Mouse (Mus musculus): Measurements from ENCODE around the gene B3galt4. TPM values are rescaled to one million over a fixed set of nuclear protein-coding genes. Genes with fewer than 3 reads are reported as not detected.

The B3galt4 gene
- total and polyA plus RNA-seq, 2 experiments from 2014 or later = 0.53 to 6.1 TPM

DNA sequence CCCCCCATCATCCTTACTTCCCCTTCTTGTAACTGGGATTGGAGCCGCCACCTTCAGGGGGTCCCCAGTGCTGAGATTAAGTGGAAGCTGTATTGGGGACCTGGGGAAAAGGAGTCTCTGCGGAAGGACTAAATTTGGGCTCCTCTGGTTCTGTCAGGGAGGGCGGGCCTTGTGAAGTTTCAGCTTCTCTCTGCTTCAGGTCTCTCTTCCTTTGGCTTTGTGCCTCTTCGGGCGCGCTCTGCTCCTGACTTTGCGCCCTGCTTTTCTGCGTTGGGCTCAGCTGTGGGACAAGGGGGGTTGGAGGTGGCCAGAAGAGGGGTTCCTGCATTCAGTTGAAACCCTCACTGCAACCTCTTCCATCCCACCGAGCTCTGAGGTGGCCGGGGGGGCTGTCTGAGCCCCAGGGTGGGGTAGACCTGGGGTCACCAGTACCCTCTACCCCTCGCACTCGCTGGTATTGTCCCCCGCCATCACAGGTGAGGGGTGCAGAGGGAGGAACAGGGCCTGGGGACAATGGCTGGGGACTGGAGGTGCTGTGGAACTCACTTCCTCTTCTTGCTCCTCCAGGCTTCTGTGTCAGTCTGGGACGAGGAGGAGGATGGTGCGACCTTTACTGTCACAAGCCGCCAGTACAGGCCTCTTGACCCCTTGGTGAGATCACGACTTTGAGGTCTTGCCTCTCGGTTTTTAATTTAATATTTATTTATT lies 20.0 kb downstream of the B3galt4 start:
- H3K27me3 ChIP-seq (ENCODE audit: control insufficient read depth, insufficient read depth, low read length) = no peaks in the 10 kb centered on the region
- H3K4me3 ChIP-seq (ENCODE audit: low read depth, low read length) = peak overlapping the region; percentile 91
- H3K4me2 ChIP-seq (ENCODE audit: low read depth, low read length) = peak overlapping the region; percentile 98
- TF ChIP-seq EP300 (IDR thresholded peaks at IDR 0.05; ENCODE audit: low read depth) (no peak), CTCF (IDR thresholded peaks at IDR 0.05; ENCODE audit: low read depth) (no peak)
- DNase-seq (ENCODE audit: low spot score) (peak; percentile 4), ATAC-seq (ENCODE audit: insufficient read depth, low read depth) (no peak)
- H3K9me3 ChIP-seq (replicated peaks; ENCODE audit: control insufficient read depth, low read length) = no peaks in the 10 kb centered on the region
- H3K27ac ChIP-seq (ENCODE audit: low read depth) = no peak overlapping the region
- 52% methylated on average over 18 of the region's 18 CpGs for WGBS
- H3K9ac ChIP-seq (replicated peaks; ENCODE audit: low read depth, low read length) = peak overlapping the region; percentile 91
- peaks cover 6% of the 10 kb centered on the region; the same call in 1 of the 2 replicates for H3K4me1 ChIP-seq (ENCODE audit: control insufficient read depth, insufficient read depth)
- peaks cover 49% of the 10 kb centered on the region for H3K36me3 ChIP-seq (replicated peaks; ENCODE audit: control insufficient read depth, insufficient read depth, low read length)

- ATAC-seq (ENCODE audit: insufficient read depth, low read depth) = no peak
- H3K9ac ChIP-seq (replicated peaks; ENCODE audit: low read depth, low read length) = peak overlapping the region; percentile 91
Observed at GRCm38 (mm10) chr17:33930280-33931158, 20.8 kb downstream of the B3galt4 start.

GRCm38 (mm10) chr17:33929371-33930279 lies 21.7 kb downstream of the B3galt4 start, which contains the start of gene Rgl2:
Rgl2 (plus strand) TSS chr17:33929543.
- Histone ChIP-seq H3K4me2 (ENCODE audit: low read depth, low read length) (peak within 1 kb of the TSS; percentile 98), H3K27me3 (ENCODE audit: control insufficient read depth, insufficient read depth, low read length) (no peaks in the 10 kb centered on the region), H3K36me3 (replicated peaks; ENCODE audit: control insufficient read depth, insufficient read depth, low read length) (peaks cover 39% of the 10 kb centered on the region), H3K27ac (ENCODE audit: low read depth) (peak within 1 kb of the TSS; percentile 95), H3K9ac (replicated peaks; ENCODE audit: low read depth, low read length) (peak within 1 kb of the TSS; percentile 91), H3K4me3 (ENCODE audit: low read depth, low read length) (peak within 1 kb of the TSS; percentile 91), H3K4me1 (ENCODE audit: control insufficient read depth, insufficient read depth) (peaks cover 6% of the 10 kb centered on the region; the same call in 1 of the 2 replicates), H3K9me3 (replicated peaks; ENCODE audit: control insufficient read depth, low read length) (no peaks in the 10 kb centered on the region)
- DNase-seq (ENCODE audit: low spot score) (peak; percentile 86), ATAC-seq (ENCODE audit: insufficient read depth, low read depth) (peak; percentile 87)
- under 1% methylated on average over 68 of the region's 80 CpGs for WGBS
- peak; percentile 55; the same call in 1 of the 2 replicates for TF ChIP-seq EP300 (IDR thresholded peaks at IDR 0.05; ENCODE audit: low read depth)
- peak; percentile 15; the same call in 1 of the 2 replicates for TF ChIP-seq CTCF (IDR thresholded peaks at IDR 0.05; ENCODE audit: low read depth)

More at GRCm38 (mm10) chr17:33930280-33931158, 20.8 kb downstream of the B3galt4 start:
- H3K36me3 ChIP-seq (replicated peaks; ENCODE audit: control insufficient read depth, insufficient read depth, low read length) = peaks cover 48% of the 10 kb centered on the region
- no peaks in the 10 kb centered on the region for H3K9me3 ChIP-seq (replicated peaks; ENCODE audit: control insufficient read depth, low read length)
- peak; percentile 13 for DNase-seq (ENCODE audit: low spot score)
- peak overlapping the region; percentile 95 for H3K27ac ChIP-seq (ENCODE audit: low read depth)
- under 1% methylated on average over 44 of the region's 45 CpGs for WGBS
- peaks cover 6% of the 10 kb centered on the region; the same call in 1 of the 2 replicates for H3K4me1 ChIP-seq (ENCODE audit: control insufficient read depth, insufficient read depth)
- peak overlapping the region; percentile 91 for H3K4me3 ChIP-seq (ENCODE audit: low read depth, low read length)
- no peak for TF ChIP-seq EP300 (IDR thresholded peaks at IDR 0.05; ENCODE audit: low read depth)
- no peak for TF ChIP-seq CTCF (IDR thresholded peaks at IDR 0.05; ENCODE audit: low read depth)
- H3K27me3 ChIP-seq (ENCODE audit: control insufficient read depth, insufficient read depth, low read length) = no peaks in the 10 kb centered on the region
- H3K4me2 ChIP-seq (ENCODE audit: low read depth, low read length) = peak overlapping the region; percentile 98

DNA sequence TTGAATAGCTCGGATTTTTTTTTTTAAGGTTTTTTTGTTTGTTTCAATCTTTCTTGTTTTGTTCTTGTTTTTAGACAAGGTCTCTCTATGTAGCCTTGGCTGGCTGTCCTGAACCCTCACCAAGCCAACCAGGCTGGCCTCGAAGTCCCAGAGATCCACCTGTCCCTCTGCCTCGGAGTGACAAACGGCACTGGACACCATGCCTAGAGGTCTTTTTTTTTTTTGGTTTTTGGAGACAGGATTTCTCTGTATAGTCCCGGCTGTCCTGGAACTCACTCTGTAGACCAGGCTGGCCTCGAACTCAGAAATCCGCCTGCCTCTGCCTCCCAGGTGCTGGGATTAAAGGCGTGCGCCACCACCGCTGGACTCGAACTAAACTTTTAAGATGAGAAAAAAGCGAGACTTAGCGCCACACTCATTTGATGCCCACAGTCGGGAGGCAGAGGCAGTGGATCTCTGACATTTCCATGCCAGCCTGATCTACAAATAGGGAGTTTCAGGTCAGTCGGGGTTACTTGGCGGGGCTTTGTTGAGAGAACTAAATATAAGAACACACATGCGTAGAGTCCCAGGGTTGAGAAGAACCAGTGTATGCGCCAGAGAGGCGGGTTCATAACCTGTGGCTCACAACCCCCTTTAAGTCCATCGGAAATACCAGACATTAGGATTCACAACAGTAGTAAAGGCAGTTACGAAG lies 22.9 kb downstream of the B3galt4 start:
- Histone ChIP-seq H3K9ac (replicated peaks; ENCODE audit: low read depth, low read length) (peak overlapping the region; percentile 91), H3K4me1 (ENCODE audit: control insufficient read depth, insufficient read depth) (peaks cover 6% of the 10 kb centered on the region; the same call in 1 of the 2 replicates), H3K4me3 (ENCODE audit: low read depth, low read length) (peak overlapping the region; percentile 91), H3K4me2 (ENCODE audit: low read depth, low read length) (peak overlapping the region; percentile 98), H3K9me3 (replicated peaks; ENCODE audit: control insufficient read depth, low read length) (no peaks in the 10 kb centered on the region), H3K27ac (ENCODE audit: low read depth) (no peak overlapping the region), H3K27me3 (ENCODE audit: control insufficient read depth, insufficient read depth, low read length) (no peaks in the 10 kb centered on the region), H3K36me3 (replicated peaks; ENCODE audit: control insufficient read depth, insufficient read depth, low read length) (peaks cover 28% of the 10 kb centered on the region)
- TF ChIP-seq CTCF (IDR thresholded peaks at IDR 0.05; ENCODE audit: low read depth) = no peak
- no peak for TF ChIP-seq EP300 (IDR thresholded peaks at IDR 0.05; ENCODE audit: low read depth)
- ATAC-seq (ENCODE audit: insufficient read depth, low read depth) (no peak), DNase-seq (ENCODE audit: low spot score) (no peak)
- 58% methylated on average over 21 of the region's 21 CpGs for WGBS

Measured in heart, postnatal 0 days (tissue).